Mouse (Mus musculus) spleen, adult 2 months (tissue): ENCODE measurements around the gene Mcemp1. TPM values are rescaled to one million over a fixed set of nuclear protein-coding genes. Genes with fewer than 3 reads are reported as not detected.
A peak's percentile ranks its signal among the peaks of the same experiment; 100 is the strongest.

ENCODE experiments used
- DNase-seq, 2 experiments: peaks; one replicate each; pipeline versions ENCODE4 v3.0.0 to v3.0.0-alpha.2; 2012 to 2021; ENCODE audit warnings: low spot score in 2 of 2, low read depth in 1 of 2
- H3K27ac ChIP-seq: fragments of 200-500 bp; 2 replicates; pipeline ENCODE4 v1.5.1; 2012; ENCODE audit warnings: low read length, inconsistent platforms; ENCODE audit not compliant: insufficient read depth
- H3K27me3 ChIP-seq: fragments of 200-500 bp; 2 replicates; pipeline ENCODE4 v1.6.1; 2012; ENCODE audit warnings: mild to moderate bottlenecking, moderate library complexity, low read length, inconsistent platforms; ENCODE audit not compliant: control insufficient read depth, insufficient read depth
- H3K36me3 ChIP-seq: fragments of 200-500 bp; 2 replicates; pipeline ENCODE4 v1.6.1; 2012; ENCODE audit warnings: mild to moderate bottlenecking, low read length, inconsistent platforms; ENCODE audit not compliant: control insufficient read depth, insufficient read depth
- H3K4me1 ChIP-seq: fragments of 200-500 bp; 2 replicates; pipeline ENCODE4 v1.6.1; 2011; ENCODE audit warnings: inconsistent platforms; ENCODE audit not compliant: control insufficient read depth, insufficient read depth, insufficient read length
- H3K4me3 ChIP-seq: fragments of 200-500 bp; 2 replicates; pipeline ENCODE4 v1.5.1; 2011; ENCODE audit warnings: mild to moderate bottlenecking, inconsistent platforms; ENCODE audit not compliant: insufficient read depth, insufficient read length; ENCODE audit errors: extremely low read depth
- CTCF ChIP-seq: fragments of 200-500 bp; IDR thresholded peaks from 2 replicates; pipeline ENCODE4 v1.5.1; 2011; ENCODE audit warnings: mild to moderate bottlenecking, inconsistent platforms; ENCODE audit not compliant: insufficient read depth, insufficient read length, insufficient replicate concordance; ENCODE audit errors: extremely low read depth
- POLR2A ChIP-seq: fragments of 200-500 bp; IDR thresholded peaks from 2 replicates; pipeline ENCODE4 v1.6.1; 2011; ENCODE audit warnings: low read depth, low read length, inconsistent platforms
- WGBS: fragments of 180-500 bp; shearing (Covaris S2); methylation state at CpG from one replicate; pipeline ENCODE4 v1.1.7; 2018; 5-methylcytosine and 5-hydroxymethylcytosine counted together
- polyA plus RNA-seq: library from polyadenylated mRNA; depleted of rRNA; stranded (reverse); fragments of >200 nt; gene quantifications from 2 replicates; pipeline ENCODE4 v1.2.3, GENCODE M21; 2012

Gene Mcemp1
- polyA plus RNA-seq, 1 experiment: 5.3 TPM

- Histone ChIP-seq H3K27me3 (no peaks in the 10 kb centered on the region), H3K36me3 (peaks cover 36% of the 10 kb centered on the region)
- WGBS: 95% methylated on average over 23 of the region's 23 CpGs
Observed at GRCm38 (mm10) chr8:3679236-3679635, 13.7 kb downstream of the Mcemp1 start.

GRCm38 (mm10) chr8:3679656-3680055 is 14.1 kb downstream of the Mcemp1 start:
- TF ChIP-seq POLR2A (no peak), CTCF (no peak)
- WGBS: 89% methylated on average over 5 of the region's 5 CpGs

More at GRCm38 (mm10) chr8:3679236-3679635, 13.7 kb downstream of the Mcemp1 start:
- peaks cover 2% of the 10 kb centered on the region; the same call in 1 of the 2 replicates for H3K4me1 ChIP-seq
- TF ChIP-seq CTCF: no peak
- TF ChIP-seq POLR2A: no peak
- H3K4me3 ChIP-seq: no peak overlapping the region
- H3K27ac ChIP-seq: no peak overlapping the region
- no peak for DNase-seq

GRCm38 (mm10) chr8:3682435-3682834 is 16.9 kb downstream of the Mcemp1 start:
- TF ChIP-seq CTCF (no peak), POLR2A (no peak)

More at GRCm38 (mm10) chr8:3679656-3680055, 14.1 kb downstream of the Mcemp1 start:
- DNase-seq: no peak
- Histone ChIP-seq H3K36me3 (peaks cover 36% of the 10 kb centered on the region), H3K27me3 (no peaks in the 10 kb centered on the region), H3K4me1 (peaks cover 2% of the 10 kb centered on the region; the same call in 1 of the 2 replicates), H3K27ac (no peak overlapping the region), H3K4me3 (no peak overlapping the region)

GRCm38 (mm10) chr8:3683408-3684176 is 18.0 kb downstream of the Mcemp1 start:
- no peaks in the 10 kb centered on the region for H3K27me3 ChIP-seq
- no peak for DNase-seq
- H3K4me1 ChIP-seq: peaks cover 12% of the 10 kb centered on the region
- TF ChIP-seq POLR2A: no peak
- no peak for TF ChIP-seq CTCF
- 82% methylated on average over 6 of the region's 6 CpGs for WGBS
- no peak overlapping the region for H3K27ac ChIP-seq
- peaks cover 46% of the 10 kb centered on the region for H3K36me3 ChIP-seq
- H3K4me3 ChIP-seq: no peak overlapping the region

More at GRCm38 (mm10) chr8:3682435-3682834, 16.9 kb downstream of the Mcemp1 start:
- 82% methylated on average over 5 of the region's 5 CpGs for WGBS
- Histone ChIP-seq H3K4me1 (peaks cover 8% of the 10 kb centered on the region), H3K27ac (no peak overlapping the region), H3K27me3 (no peaks in the 10 kb centered on the region), H3K4me3 (no peak overlapping the region), H3K36me3 (peaks cover 40% of the 10 kb centered on the region)
- DNase-seq: no peak

GRCm38 (mm10) chr8:3684530-3684929 is 19.0 kb downstream of the Mcemp1 start:
- no peak for TF ChIP-seq POLR2A
- no peak for TF ChIP-seq CTCF
- H3K4me1 ChIP-seq: peaks cover 10% of the 10 kb centered on the region; the same call in 1 of the 2 replicates
- no peaks in the 10 kb centered on the region for H3K27me3 ChIP-seq
- peaks cover 44% of the 10 kb centered on the region for H3K36me3 ChIP-seq
- no peak for DNase-seq
- H3K27ac ChIP-seq: no peak overlapping the region
- no peak overlapping the region for H3K4me3 ChIP-seq

GRCm38 (mm10) chr8:3685422-3685821 is 19.9 kb downstream of the Mcemp1 start:
- Histone ChIP-seq H3K27ac (0 out of 2 replicates have a peak overlapping the region, but pooled peaks have one; percentile 22), H3K4me3 (no peak overlapping the region), H3K27me3 (no peaks in the 10 kb centered on the region), H3K36me3 (peaks cover 40% of the 10 kb centered on the region), H3K4me1 (peaks cover 12% of the 10 kb centered on the region; the same call in 1 of the 2 replicates)
- TF ChIP-seq POLR2A: no peak
- TF ChIP-seq CTCF: no peak
- no peak for DNase-seq
- 52% methylated on average over 5 of the region's 5 CpGs for WGBS

- WGBS: 58% methylated on average over 6 of the region's 6 CpGs
- Histone ChIP-seq H3K4me1 (peaks cover 12% of the 10 kb centered on the region; the same call in 1 of the 2 replicates), H3K36me3 (peaks cover 41% of the 10 kb centered on the region), H3K4me3 (no peak overlapping the region), H3K27ac (no peak overlapping the region), H3K27me3 (no peaks in the 10 kb centered on the region)
- peak; percentile 14; the same call in 1 of the 2 replicates for TF ChIP-seq CTCF
- no peak for TF ChIP-seq POLR2A
- DNase-seq: no peak
Observed at GRCm38 (mm10) chr8:3687537-3687936, 22.0 kb downstream of the Mcemp1 start.
